Comparison of ENCODE assay signal across 11 mouse cellular contexts in the genomic region with DNA sequence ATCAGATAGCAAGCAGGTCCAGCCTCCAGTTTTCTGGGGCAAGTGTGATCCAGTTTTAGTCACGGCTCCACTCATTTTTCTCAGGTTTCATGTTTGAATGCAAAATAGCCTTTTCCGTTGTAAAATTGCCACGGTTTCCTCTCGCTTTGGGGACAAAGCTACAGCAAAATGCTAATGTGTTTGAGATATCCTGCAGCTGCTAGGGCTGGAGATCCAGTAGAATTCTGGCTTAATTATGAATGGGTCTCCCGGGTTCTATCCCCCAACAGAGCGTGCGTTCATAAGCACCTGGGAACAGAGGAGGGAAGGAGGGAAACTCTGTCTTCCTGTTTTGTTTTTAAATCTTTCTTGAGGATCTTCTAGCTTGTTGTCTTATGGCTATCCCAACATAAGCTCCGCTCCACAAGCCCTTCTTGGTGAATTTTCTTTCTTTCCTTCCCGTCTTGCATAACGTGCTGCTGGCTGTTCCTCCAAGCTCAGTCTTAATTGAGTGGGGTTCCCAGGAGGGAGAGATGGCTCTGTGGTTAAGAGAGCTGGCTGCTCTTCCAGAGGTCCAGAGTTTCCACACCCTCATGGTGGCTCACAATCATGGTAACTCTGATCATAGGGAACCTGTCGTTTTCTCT. TPM values are rescaled to one million over a fixed set of nuclear protein-coding genes. Genes with fewer than 3 reads are reported as not detected.
DNase-seq lines count a peak whose midpoint lies in the region; TF ChIP-seq lines count a peak whose summit lies in the region.
"Had no signal": no experiment of that assay in that cellular context is flagged by ENCODE, and none has a peak within 500 bp of the region (broad histone marks: within the 10 kb centered on the region; RNA-seq: fewer than 3 reads in every experiment).

No protein-coding gene starts in this region.

- H3K4me1 ChIP-seq in cerebellum, adult 2 months (ENCODE audit: control insufficient read depth, insufficient read depth, low read length) = peaks cover 3% of the 10 kb centered on the region; the same call in 1 of the 2 replicates
- peaks cover 10% of the 10 kb centered on the region for H3K4me1 ChIP-seq in hindbrain, embryonic 10.5 days (replicated peaks)

- H3K9me3 ChIP-seq in hindbrain, embryonic 10.5 days = no peaks in the 10 kb centered on the region

- no peak for TF ChIP-seq POLR2A in cerebellum, adult 2 months (IDR thresholded peaks at IDR 0.05; ENCODE audit: borderline replicate concordance, insufficient read depth, low read length)

- no peak for TF ChIP-seq CTCF in layer of hippocampus, adult 2 months (conservative IDR thresholded peaks at IDR 0.05)
- no peak for TF ChIP-seq CTCF in cerebellum, adult 2 months (IDR thresholded peaks at IDR 0.05; ENCODE audit: borderline replicate concordance, insufficient read depth, low read depth, low read length)

- DNase-seq in layer of hippocampus, adult 2 months (ENCODE audit: low spot score in 2 of 2) = no peak
- no peak for DNase-seq in layer of hippocampus, adult 9-11 months
- DNase-seq in brain, adult 2 months (ENCODE audit: low read depth, low spot score) = peak; percentile 60
- DNase-seq in heart, adult 9 months (ENCODE audit: low spot score in 2 of 2) = peak; percentile 60 to 62
- peak; percentile 64 for DNase-seq in lung, postnatal 36 days
- no peak for DNase-seq in cerebellum, adult 2 months
- DNase-seq in hindbrain, embryonic 10.5 days (ENCODE audit: low spot score) = no peak
- DNase-seq: layer of hippocampus, postnatal 36 days had no signal

- peak overlapping the region; percentile 78 for H3K27ac ChIP-seq in layer of hippocampus, adult 2 months
- H3K27ac ChIP-seq in cerebellum, adult 2 months (ENCODE audit: insufficient read depth, low read length) = no peak overlapping the region
- no peak overlapping the region for H3K27ac ChIP-seq in hindbrain, embryonic 10.5 days
- H3K27ac ChIP-seq: liver, embryonic 14.5 days had no signal

- no peaks in the 10 kb centered on the region for H3K27me3 ChIP-seq in cerebellum, adult 2 months (ENCODE audit: control insufficient read depth, insufficient read depth, low read length)
- no peaks in the 10 kb centered on the region for H3K27me3 ChIP-seq in hindbrain, embryonic 10.5 days (ENCODE audit: insufficient read depth, poor library complexity, severe bottlenecking)

- 75% methylated on average over 11 of the region's 11 CpGs for WGBS in cerebellum, adult 2 months
- 81% methylated on average over 11 of the region's 11 CpGs for WGBS in hindbrain, embryonic 10.5 days

- H3K4me3 ChIP-seq in layer of hippocampus, adult 2 months = no peak overlapping the region
- H3K4me3 ChIP-seq in cerebellum, adult 2 months (replicated peaks; ENCODE audit: insufficient read depth, low read depth, low read length) = no peak overlapping the region
- H3K4me3 ChIP-seq in hindbrain, embryonic 10.5 days = no peak overlapping the region

- no peaks in the 10 kb centered on the region for H3K36me3 ChIP-seq in hindbrain, embryonic 10.5 days

RNA-seq across cellular contexts. Expression of a gene that starts 2.3 kb away (rescaled TPM):
- 1 to 10 TPM; 1.0 to 1.3 TPM for total RNA-seq in layer of hippocampus, adult 2 months (2021)
- polyA plus RNA-seq in cerebellum, adult 2 months (2012; rRNA removed) = 0.68 and 1.1 TPM in 2 replicates
- polyA plus RNA-seq in hindbrain, embryonic 10.5 days (2016; fragmentation: Nextera tagmentation; extraction: Ambion mirVana) = 0.20 and 0.34 TPM in 2 replicates
- total RNA-seq: midbrain, postnatal 0 days had no signal
- polyA plus RNA-seq: intestine, postnatal 0 days; midbrain, postnatal 0 days had no signal

Comparison
In these comparisons a context has a peak if more than half of its experiments do, and no peak if none do; other contexts are left out.
1. DNase-seq: peak in brain, adult 2 months (single experiment), heart, adult 9 months (2 of 2) and lung, postnatal 36 days (single experiment); none in layer of hippocampus, adult 2 months (0 of 2), layer of hippocampus, adult 9-11 months (single experiment), cerebellum, adult 2 months (0 of 2) and hindbrain, embryonic 10.5 days (single experiment).